Comparison of ENCODE assay signal across 17 mouse cellular contexts in genomic region chr4:133294084-133294483, GRCm38 (mm10). TPM values are rescaled to one million over a fixed set of nuclear protein-coding genes. Genes with fewer than 3 reads are reported as not detected.
DNase-seq lines count a peak whose midpoint lies in the region; ATAC-seq lines count a peak whose summit lies in the region.
"Had no signal": no experiment of that assay in that cellular context is flagged by ENCODE, and none has a peak within 500 bp of the region (broad histone marks: within the 10 kb centered on the region; RNA-seq: fewer than 3 reads in every experiment).

No protein-coding gene starts in this region.

- no peaks in the 10 kb centered on the region for H3K9me3 ChIP-seq in hindbrain, embryonic 11.5 days (ENCODE audit: control insufficient read depth, low read length)
- no peaks in the 10 kb centered on the region for H3K9me3 ChIP-seq in hindbrain, embryonic 16.5 days (ENCODE audit: control insufficient read depth, low read length)
- H3K9me3 ChIP-seq in midbrain, embryonic 13.5 days, result no peaks in the 10 kb centered on the region
- H3K9me3 ChIP-seq in midbrain, embryonic 11.5 days (ENCODE audit: control insufficient read depth, low read length), result no peaks in the 10 kb centered on the region
- no peaks in the 10 kb centered on the region for H3K9me3 ChIP-seq in hindbrain, embryonic 13.5 days
- H3K9me3 ChIP-seq: limb, embryonic 15.5 days had no signal

- peak; percentile 46 to 47 for DNase-seq in cerebellum, postnatal 10 days
- DNase-seq in cerebellum, postnatal 25 days, result no peak
- no peak for DNase-seq in hindbrain, embryonic 11.5 days (ENCODE audit: low spot score)
- no peak for DNase-seq in midbrain, embryonic 11.5 days (ENCODE audit: low spot score, missing footprints)
- DNase-seq in lung, postnatal 10 days, result no peak
- DNase-seq: adrenal gland, postnatal 25 days; gastrocnemius, postnatal 25 days; kidney, adult 11 months; lung, adult 18-20 months; lung, postnatal 4 days; thymus, postnatal 25 days had no signal

- H3K27ac ChIP-seq in hindbrain, embryonic 11.5 days (ENCODE audit: low read depth, low read length), result no peak overlapping the region
- no peak overlapping the region for H3K27ac ChIP-seq in hindbrain, embryonic 16.5 days (ENCODE audit: low read depth, low read length)
- H3K27ac ChIP-seq in midbrain, embryonic 13.5 days, result no peak overlapping the region
- H3K27ac ChIP-seq in midbrain, embryonic 11.5 days (ENCODE audit: low read depth, low read length), result no peak overlapping the region
- no peak overlapping the region for H3K27ac ChIP-seq in hindbrain, embryonic 13.5 days
- H3K27ac ChIP-seq: limb, embryonic 15.5 days; stomach, postnatal 0 days had no signal

- H3K27me3 ChIP-seq in hindbrain, embryonic 11.5 days (ENCODE audit: control insufficient read depth, insufficient read depth, low read length), result no peaks in the 10 kb centered on the region
- H3K27me3 ChIP-seq in hindbrain, embryonic 16.5 days (replicated peaks; ENCODE audit: control insufficient read depth, insufficient read depth, low read length), result no peaks in the 10 kb centered on the region
- peaks cover 6% of the 10 kb centered on the region; the same call in 1 of the 2 replicates for H3K27me3 ChIP-seq in midbrain, embryonic 13.5 days
- no peaks in the 10 kb centered on the region for H3K27me3 ChIP-seq in midbrain, embryonic 11.5 days (ENCODE audit: control insufficient read depth, insufficient read depth, low read length)
- peaks cover 12% of the 10 kb centered on the region for H3K27me3 ChIP-seq in hindbrain, embryonic 13.5 days
- H3K27me3 ChIP-seq: CH12.LX; limb, embryonic 15.5 days had no signal

- no peaks in the 10 kb centered on the region for H3K36me3 ChIP-seq in hindbrain, embryonic 11.5 days (ENCODE audit: control insufficient read depth, insufficient read depth, low read length)
- peaks cover 16% of the 10 kb centered on the region for H3K36me3 ChIP-seq in hindbrain, embryonic 16.5 days (ENCODE audit: control insufficient read depth, insufficient read depth, low read length)
- H3K36me3 ChIP-seq in midbrain, embryonic 13.5 days, result peaks cover 38% of the 10 kb centered on the region
- H3K36me3 ChIP-seq in midbrain, embryonic 11.5 days (ENCODE audit: control insufficient read depth, insufficient read depth, low read length), result no peaks in the 10 kb centered on the region
- H3K36me3 ChIP-seq in hindbrain, embryonic 13.5 days, result peaks cover 40% of the 10 kb centered on the region

- H3K9ac ChIP-seq in hindbrain, embryonic 11.5 days (ENCODE audit: low read depth, low read length), result peak overlapping the region; percentile 24; the same call in 1 of the 2 replicates
- H3K9ac ChIP-seq in hindbrain, embryonic 16.5 days (ENCODE audit: low read depth, low read length), result no peak overlapping the region
- peak overlapping the region; percentile 44; the same call in 1 of the 2 replicates for H3K9ac ChIP-seq in midbrain, embryonic 13.5 days (replicated peaks)
- H3K9ac ChIP-seq in midbrain, embryonic 11.5 days (ENCODE audit: low read length), result no peak overlapping the region
- peak overlapping the region; percentile 43; the same call in 1 of the 2 replicates for H3K9ac ChIP-seq in hindbrain, embryonic 13.5 days
- H3K9ac ChIP-seq: limb, embryonic 15.5 days had no signal

- no peak overlapping the region for H3K4me2 ChIP-seq in hindbrain, embryonic 11.5 days (replicated peaks; ENCODE audit: low read depth, low read length)
- no peak overlapping the region for H3K4me2 ChIP-seq in hindbrain, embryonic 16.5 days (ENCODE audit: low read length)
- no peak overlapping the region for H3K4me2 ChIP-seq in midbrain, embryonic 13.5 days (replicated peaks)
- H3K4me2 ChIP-seq in midbrain, embryonic 11.5 days, result no peak overlapping the region
- H3K4me2 ChIP-seq in hindbrain, embryonic 13.5 days, result no peak overlapping the region
- H3K4me2 ChIP-seq: limb, embryonic 15.5 days had no signal

- 7% methylated on average over 10 of the region's 11 CpGs for WGBS in hindbrain, embryonic 11.5 days
- 39% methylated on average over 11 of the region's 11 CpGs for WGBS in hindbrain, embryonic 16.5 days
- 33% methylated on average over 11 of the region's 11 CpGs for WGBS in midbrain, embryonic 13.5 days
- 19% methylated on average over 11 of the region's 11 CpGs for WGBS in midbrain, embryonic 11.5 days
- 24% methylated on average over 11 of the region's 11 CpGs for WGBS in hindbrain, embryonic 13.5 days

- peaks cover 25% of the 10 kb centered on the region for H3K4me1 ChIP-seq in hindbrain, embryonic 11.5 days (replicated peaks; ENCODE audit: control insufficient read depth, insufficient read depth, low read length)
- peaks cover 20% of the 10 kb centered on the region for H3K4me1 ChIP-seq in hindbrain, embryonic 16.5 days (ENCODE audit: control insufficient read depth, insufficient read depth, low read depth, low read length)
- H3K4me1 ChIP-seq in midbrain, embryonic 13.5 days (replicated peaks), result peaks cover 43% of the 10 kb centered on the region
- peaks cover 30% of the 10 kb centered on the region for H3K4me1 ChIP-seq in midbrain, embryonic 11.5 days (ENCODE audit: control insufficient read depth, insufficient read depth, low read length)
- peaks cover 40% of the 10 kb centered on the region for H3K4me1 ChIP-seq in hindbrain, embryonic 13.5 days (replicated peaks)

- no peak overlapping the region for H3K4me3 ChIP-seq in hindbrain, embryonic 11.5 days (ENCODE audit: low read depth, low read length)
- H3K4me3 ChIP-seq in hindbrain, embryonic 16.5 days (ENCODE audit: low read length), result no peak overlapping the region
- H3K4me3 ChIP-seq in midbrain, embryonic 13.5 days (replicated peaks), result no peak overlapping the region
- no peak overlapping the region for H3K4me3 ChIP-seq in midbrain, embryonic 11.5 days (ENCODE audit: low read depth, low read length)
- no peak overlapping the region for H3K4me3 ChIP-seq in hindbrain, embryonic 13.5 days
- H3K4me3 ChIP-seq: limb, embryonic 15.5 days had no signal

- no peak for ATAC-seq in hindbrain, embryonic 11.5 days (ENCODE audit: low FRiP score)
- no peak for ATAC-seq in hindbrain, embryonic 16.5 days
- no peak for ATAC-seq in midbrain, embryonic 13.5 days
- no peak for ATAC-seq in midbrain, embryonic 11.5 days (ENCODE audit: low FRiP score)
- ATAC-seq in hindbrain, embryonic 13.5 days (ENCODE audit: low FRiP score), result no peak

RNA-seq across cellular contexts. Expression of gene Tmem222, which starts 16.5 kb away (rescaled TPM):
- polyA plus RNA-seq in hindbrain, embryonic 11.5 days (2014; fragmentation: Nextera tagmentation; extraction: Ambion mirVana), result 80.7 and 82.8 TPM in 2 replicates
- 121 and 130 TPM in 2 replicates for polyA plus RNA-seq in hindbrain, embryonic 16.5 days (2015; fragmentation: Nextera tagmentation; extraction: Ambion mirVana)
- polyA plus RNA-seq in midbrain, embryonic 13.5 days (2015; fragmentation: Nextera tagmentation; extraction: Ambion mirVana), result 103 TPM in 2 replicates
- 71.2 and 82.0 TPM in 2 replicates for polyA plus RNA-seq in midbrain, embryonic 11.5 days (2014; fragmentation: Nextera tagmentation; extraction: Ambion mirVana)
- polyA plus RNA-seq in hindbrain, embryonic 13.5 days (2015; fragmentation: Nextera tagmentation; extraction: Ambion mirVana), result 101 and 102 TPM in 2 replicates

RNA-seq across cellular contexts. Expression of gene Sytl1, which starts 31.2 kb away (rescaled TPM):
- polyA plus RNA-seq in hindbrain, embryonic 11.5 days (2014; fragmentation: Nextera tagmentation; extraction: Ambion mirVana), result 0.59 and 1.2 TPM in 2 replicates
- 0.44 and 0.54 TPM in 2 replicates for polyA plus RNA-seq in hindbrain, embryonic 16.5 days (2015; fragmentation: Nextera tagmentation; extraction: Ambion mirVana)
- 0.40 and 0.66 TPM in 2 replicates for polyA plus RNA-seq in midbrain, embryonic 13.5 days (2015; fragmentation: Nextera tagmentation; extraction: Ambion mirVana)
- 0.37 and 0.83 TPM in 2 replicates for polyA plus RNA-seq in midbrain, embryonic 11.5 days (2014; fragmentation: Nextera tagmentation; extraction: Ambion mirVana)
- polyA plus RNA-seq in hindbrain, embryonic 13.5 days (2015; fragmentation: Nextera tagmentation; extraction: Ambion mirVana), result 0.41 and 0.69 TPM in 2 replicates

RNA-seq across cellular contexts. Expression of gene Map3k6, which starts 53.5 kb away (rescaled TPM):
- polyA plus RNA-seq in hindbrain, embryonic 11.5 days (2014; fragmentation: Nextera tagmentation; extraction: Ambion mirVana), result 2.7 and 3.0 TPM in 2 replicates
- polyA plus RNA-seq in hindbrain, embryonic 16.5 days (2015; fragmentation: Nextera tagmentation; extraction: Ambion mirVana), result 2.6 and 4.2 TPM in 2 replicates
- 0.79 and 2.3 TPM in 2 replicates for polyA plus RNA-seq in midbrain, embryonic 13.5 days (2015; fragmentation: Nextera tagmentation; extraction: Ambion mirVana)
- polyA plus RNA-seq in midbrain, embryonic 11.5 days (2014; fragmentation: Nextera tagmentation; extraction: Ambion mirVana), result 1.3 and 2.0 TPM in 2 replicates
- 1.9 and 2.0 TPM in 2 replicates for polyA plus RNA-seq in hindbrain, embryonic 13.5 days (2015; fragmentation: Nextera tagmentation; extraction: Ambion mirVana)

RNA-seq across cellular contexts. Expression of gene Wdtc1, which starts 59.2 kb away (rescaled TPM):
- polyA plus RNA-seq in hindbrain, embryonic 11.5 days (2014; fragmentation: Nextera tagmentation; extraction: Ambion mirVana), result 21.6 and 23.4 TPM in 2 replicates
- 18.8 and 21.3 TPM in 2 replicates for polyA plus RNA-seq in hindbrain, embryonic 16.5 days (2015; fragmentation: Nextera tagmentation; extraction: Ambion mirVana)
- 18.2 and 21.8 TPM in 2 replicates for polyA plus RNA-seq in midbrain, embryonic 13.5 days (2015; fragmentation: Nextera tagmentation; extraction: Ambion mirVana)
- 21.0 and 22.2 TPM in 2 replicates for polyA plus RNA-seq in midbrain, embryonic 11.5 days (2014; fragmentation: Nextera tagmentation; extraction: Ambion mirVana)
- 18.4 and 21.3 TPM in 2 replicates for polyA plus RNA-seq in hindbrain, embryonic 13.5 days (2015; fragmentation: Nextera tagmentation; extraction: Ambion mirVana)

Comparison
In these comparisons a context has a peak if more than half of its experiments do, and no peak if none do; other contexts are left out.
1. DNase-seq: peak in cerebellum, postnatal 10 days (2 of 2); none in cerebellum, postnatal 25 days (0 of 2), hindbrain, embryonic 11.5 days (single experiment), midbrain, embryonic 11.5 days (single experiment) and lung, postnatal 10 days (single experiment).
2. H3K9ac ChIP-seq: peak in hindbrain, embryonic 11.5 days (single experiment), midbrain, embryonic 13.5 days (single experiment) and hindbrain, embryonic 13.5 days (single experiment); none in hindbrain, embryonic 16.5 days (single experiment) and midbrain, embryonic 11.5 days (single experiment).